Mouse (Mus musculus) MEL (cell line): Measurements from ENCODE around the gene Dhcr24. TPM values are rescaled to one million over a fixed set of nuclear protein-coding genes. Genes with fewer than 3 reads are reported as not detected.

Source experiments
- polyA plus RNA-seq, 2 experiments: library from polyadenylated mRNA; stranded (reverse) in 1 of 2; unstranded in 1 of 2; fragments of >175 nt in 1 of 2; fragments of >200 nt in 1 of 2; gene quantifications; 2 replicates each; pipeline versions ENCODE4 v1.2.1 to v1.2.4; 2012; ENCODE audit warnings: low replicate concordance in 2 of 2, low read depth in 1 of 2; ENCODE audit not compliant: insufficient read length in 2 of 2, insufficient read depth in 1 of 2, missing spikeins in 1 of 2
- total RNA-seq: library from RNA; depleted of rRNA; stranded (reverse); fragments of 300-350 nt; gene quantifications from 2 replicates; pipeline ENCODE4 v1.2.3, GENCODE M21; 2012; rRNA removed

The Dhcr24 gene
- total and polyA plus RNA-seq, 3 experiments = 39.2 to 63.0 TPM; not detected in 1

Other genes with a start within 250 kb of the Dhcr24 start
- gene Usp24, start 244.8 kb upstream of the Dhcr24 start, total RNA-seq = 26.9 and 27.0 TPM in 2 replicates
- gene Usp24, start 244.8 kb upstream of the Dhcr24 start, polyA plus RNA-seq = 10 to 100 TPM; 31.9 to 40.8 TPM
- gene Pcsk9, start 96.7 kb upstream of the Dhcr24 start, total RNA-seq = 96.0 and 106 TPM in 2 replicates
- 100 to 1,000 TPM in 1 of 2 experiments, not detected in 1; 107 TPM for gene Pcsk9, start 96.7 kb upstream of the Dhcr24 start, polyA plus RNA-seq
- 0.04 TPM in 1 of 2 replicates, not detected in the other for gene Bsnd, start 68.8 kb upstream of the Dhcr24 start, total RNA-seq
- gene Bsnd, start 68.8 kb upstream of the Dhcr24 start, polyA plus RNA-seq = not detected
- gene Lexm, start 56.2 kb downstream of the Dhcr24 start, total RNA-seq = 6.1 and 6.7 TPM in 2 replicates
- 10 to 100 TPM in 1 of 2 experiments, not detected in 1; 17.5 TPM for gene Lexm, start 56.2 kb downstream of the Dhcr24 start, polyA plus RNA-seq
- gene Ttc22, start 61.4 kb downstream of the Dhcr24 start, total RNA-seq = 0.04 TPM in 1 of 2 replicates, not detected in the other
- not detected for gene Ttc22, start 61.4 kb downstream of the Dhcr24 start, polyA plus RNA-seq
- 10.9 and 11.2 TPM in 2 replicates for gene Pars2, start 90.0 kb downstream of the Dhcr24 start, total RNA-seq
- 10 to 100 TPM in 1 of 2 experiments, not detected in 1; 11.3 TPM for gene Pars2, start 90.0 kb downstream of the Dhcr24 start, polyA plus RNA-seq
- gene Ttc4, start 117.9 kb downstream of the Dhcr24 start, total RNA-seq = 49.4 and 54.8 TPM in 2 replicates
- 10 to 100 TPM in 1 of 2 experiments, not detected in 1; 54.8 TPM for gene Ttc4, start 117.9 kb downstream of the Dhcr24 start, polyA plus RNA-seq
- not detected in 2 replicates for gene Mroh7, start 169.9 kb downstream of the Dhcr24 start, total RNA-seq
- gene Mroh7, start 169.9 kb downstream of the Dhcr24 start, polyA plus RNA-seq = under 1 TPM in 1 of 2 experiments, not detected in 1; 0.03 TPM
- gene Fam151a, start 172.9 kb downstream of the Dhcr24 start, total RNA-seq = 0.08 and 0.10 TPM in 2 replicates
- not detected for gene Fam151a, start 172.9 kb downstream of the Dhcr24 start, polyA plus RNA-seq
- 1.5 and 1.8 TPM in 2 replicates for gene Acot11, start 244.0 kb downstream of the Dhcr24 start, total RNA-seq
- gene Acot11, start 244.0 kb downstream of the Dhcr24 start, polyA plus RNA-seq = 1 to 10 TPM in 1 of 2 experiments, not detected in 1; 2.5 TPM